Mouse (Mus musculus): ENCODE measurements around the gene Tpcn2.

- TF ChIP-seq CTCF (IDR thresholded peaks at IDR 0.05; ENCODE audit: borderline replicate concordance, control insufficient read depth, extremely low read depth, insufficient read depth, low read length, poor library complexity) (no peak), POLR2A (IDR thresholded peaks at IDR 0.05; ENCODE audit: control insufficient read depth, extremely low read depth, insufficient read depth, low read length, poor library complexity) (no peak)
These were observed 29.7 kb downstream of the Tpcn2 start for GRCm38 (mm10) chr7:145253986-145254630.

Data from thymus, adult 2 months (tissue).